Mouse (Mus musculus) urinary bladder, adult 2 months (tissue): ENCODE data around the gene Fzd2. TPM values are rescaled to one million over a fixed set of nuclear protein-coding genes. Genes with fewer than 3 reads are reported as not detected.

Experiments used
- DNase-seq: peaks from one replicate; pipeline ENCODE4 v3.0.0; 2022; ENCODE audit warnings: low spot score
- polyA plus RNA-seq: library from polyadenylated mRNA; depleted of rRNA; stranded (reverse); fragments of >200 nt; gene quantifications from 2 replicates; pipeline ENCODE4 v1.2.3, GENCODE M21; 2012

The Fzd2 gene
- polyA plus RNA-seq, 1 experiment = 53.7 TPM

DNA sequence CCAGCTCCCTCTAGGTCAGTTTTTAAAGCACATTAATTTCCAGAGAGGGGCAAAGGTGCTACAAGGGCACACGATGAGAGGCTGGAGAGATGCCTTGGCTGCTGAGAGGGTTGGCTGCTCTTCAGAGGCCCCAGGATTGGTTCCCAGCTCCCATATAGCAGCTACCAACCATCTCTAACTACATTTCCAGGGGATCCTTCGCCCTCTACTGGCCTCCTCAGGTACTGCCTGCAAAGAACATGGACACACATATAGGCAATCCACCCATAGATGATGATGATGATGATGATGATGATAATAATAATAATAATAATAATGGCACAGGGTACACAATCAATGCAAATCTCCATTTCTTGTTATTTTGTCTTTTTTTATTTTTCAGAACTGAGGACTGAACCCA is 15.3 kb downstream of the Fzd2 start:
- no peak for DNase-seq

DNA sequence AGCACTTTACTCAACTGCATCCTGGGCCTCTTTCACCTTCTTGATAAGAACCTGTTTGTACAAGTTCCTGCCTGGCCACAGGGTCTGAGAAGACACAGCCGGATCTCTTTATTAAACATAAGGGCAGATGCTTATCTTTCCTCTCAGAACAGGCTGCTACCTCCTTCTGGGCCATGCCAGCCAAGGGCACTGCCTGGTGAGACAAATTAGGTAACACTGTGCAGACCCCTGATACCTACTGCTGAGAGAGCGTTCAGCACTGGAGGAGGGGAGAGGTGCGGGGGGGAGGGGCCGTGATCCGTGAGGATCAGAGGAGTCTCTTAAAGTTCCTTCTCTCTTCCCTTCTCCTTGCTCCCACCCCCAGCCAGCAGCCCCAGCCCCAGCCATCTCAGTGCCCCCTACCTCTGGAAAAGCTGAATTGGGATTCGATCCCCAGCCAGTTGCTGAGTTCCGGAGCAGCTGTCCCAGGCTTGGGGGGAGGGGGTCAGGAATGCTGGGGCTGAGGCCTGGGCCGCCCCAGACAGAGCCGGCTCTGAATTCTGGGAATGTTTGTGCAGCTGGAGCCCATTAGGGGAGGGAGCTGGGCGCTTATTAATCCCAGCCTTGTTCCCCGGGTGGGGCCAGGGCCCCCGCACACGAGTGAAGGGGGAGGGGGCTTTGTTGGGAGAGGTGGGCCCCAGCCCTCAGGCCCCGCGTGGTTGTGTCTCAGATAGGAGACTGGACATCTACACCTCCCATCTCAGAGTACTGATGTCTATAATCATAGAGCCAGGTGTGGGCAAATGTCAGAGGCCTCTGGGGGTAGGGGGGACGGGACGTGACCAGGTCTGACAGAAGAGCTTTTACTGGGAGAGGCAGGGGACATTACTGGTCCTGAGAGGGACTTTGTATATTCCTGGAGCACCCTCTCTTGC is 19.9 kb downstream of the Fzd2 start:
- DNase-seq = no peak

DNA sequence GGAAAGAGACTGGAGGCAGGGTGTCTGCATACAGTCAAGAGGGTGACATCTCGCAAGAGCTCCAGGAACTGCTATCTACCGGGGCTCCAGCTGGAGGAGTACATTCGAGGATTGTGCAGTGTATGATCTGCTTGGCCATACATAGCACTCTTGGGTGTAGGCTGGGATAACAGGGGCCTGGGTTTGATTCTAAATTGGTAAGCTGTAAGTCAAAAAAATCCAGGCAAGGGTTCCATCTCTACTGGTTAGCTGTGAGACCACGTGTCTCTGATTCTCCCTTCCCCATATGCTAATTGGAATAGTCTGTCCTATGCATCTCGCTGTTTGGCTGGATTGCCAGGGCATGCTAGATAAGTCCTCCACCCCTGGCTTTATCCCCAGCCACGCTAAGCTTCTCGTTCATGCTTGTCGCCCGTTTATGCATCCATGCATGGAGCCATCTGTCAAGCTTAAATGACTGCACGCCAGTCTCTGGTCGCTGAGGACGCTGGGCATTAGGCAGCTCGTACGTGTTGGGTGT is 20.8 kb downstream of the Fzd2 start:
- no peak for DNase-seq

DNA sequence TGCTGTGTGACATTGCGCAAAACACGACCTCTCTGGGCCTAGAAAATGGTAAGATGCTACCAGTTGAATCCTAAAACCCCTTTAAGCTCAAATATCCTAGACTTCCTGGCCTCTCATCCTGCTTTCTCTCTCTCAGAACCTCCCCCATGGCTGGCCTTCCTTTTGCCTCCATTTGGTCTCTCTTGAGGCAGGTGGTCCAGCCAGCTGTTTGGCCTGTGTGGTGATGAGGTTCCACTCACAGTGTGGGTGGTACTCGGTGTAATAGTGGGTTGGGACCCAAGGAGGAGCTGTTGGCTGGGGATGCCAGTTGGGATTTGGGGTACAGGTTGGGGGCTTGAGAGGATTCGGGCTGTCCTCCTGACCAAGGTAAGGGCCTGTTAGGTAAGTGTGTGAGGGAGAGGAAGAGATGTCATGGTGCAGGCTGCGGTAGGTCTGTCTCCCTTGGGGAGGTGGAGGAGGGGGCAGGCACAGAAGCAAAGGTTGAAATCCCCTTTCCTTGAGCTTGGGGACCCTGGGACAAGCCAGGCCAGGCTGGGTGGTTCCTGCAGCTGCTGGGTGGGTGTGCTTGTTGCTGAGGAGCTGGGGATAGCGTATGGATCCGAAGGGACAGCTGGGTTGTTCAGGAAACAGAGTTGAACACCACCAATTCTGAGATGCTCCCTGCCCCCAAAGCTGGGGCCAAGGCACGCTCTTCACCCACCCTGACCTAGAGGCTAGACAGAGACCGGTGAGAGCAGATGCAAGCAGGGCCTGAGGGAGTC is 23.2 kb downstream of the Fzd2 start:
- DNase-seq = no peak

DNA sequence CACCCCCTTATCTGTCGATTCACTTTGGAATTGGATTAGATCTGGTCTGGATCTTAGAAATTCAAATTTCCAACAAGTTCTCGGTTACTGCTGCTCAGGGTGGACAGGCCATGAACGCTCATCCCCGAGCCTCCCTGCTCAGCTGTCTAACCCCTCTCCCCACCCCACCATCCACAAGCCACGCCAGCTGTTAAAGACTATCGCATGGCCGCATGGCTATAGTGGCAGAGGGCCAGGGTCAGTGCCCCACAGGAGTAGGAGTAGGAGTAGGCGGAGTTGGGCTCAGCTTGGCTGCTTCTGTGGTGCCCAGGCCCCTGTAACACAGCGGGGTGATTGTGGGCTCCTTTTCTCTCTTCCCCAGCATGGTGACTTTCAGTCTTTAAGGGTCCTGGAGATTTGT is 24.3 kb downstream of the Fzd2 start:
- no peak for DNase-seq

DNA sequence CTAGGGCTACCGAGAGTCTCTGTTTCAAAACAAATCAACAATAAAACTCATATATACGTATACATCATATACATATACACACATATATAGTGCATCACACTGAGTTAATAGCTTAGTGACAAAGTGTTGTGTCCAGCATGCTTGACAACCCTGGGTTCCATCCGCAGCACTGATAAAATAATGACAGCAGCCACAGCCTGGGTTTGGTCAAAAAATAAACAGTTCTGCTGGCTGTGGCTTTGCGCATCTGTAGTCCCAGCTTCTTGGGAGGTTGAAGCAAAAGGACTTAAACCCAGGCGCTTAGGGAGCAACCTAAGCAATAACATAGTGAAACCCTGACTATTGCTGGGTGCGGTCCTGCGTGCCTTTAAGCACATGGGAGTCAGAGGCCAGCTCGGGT is 25.2 kb downstream of the Fzd2 start:
- no peak for DNase-seq

DNA sequence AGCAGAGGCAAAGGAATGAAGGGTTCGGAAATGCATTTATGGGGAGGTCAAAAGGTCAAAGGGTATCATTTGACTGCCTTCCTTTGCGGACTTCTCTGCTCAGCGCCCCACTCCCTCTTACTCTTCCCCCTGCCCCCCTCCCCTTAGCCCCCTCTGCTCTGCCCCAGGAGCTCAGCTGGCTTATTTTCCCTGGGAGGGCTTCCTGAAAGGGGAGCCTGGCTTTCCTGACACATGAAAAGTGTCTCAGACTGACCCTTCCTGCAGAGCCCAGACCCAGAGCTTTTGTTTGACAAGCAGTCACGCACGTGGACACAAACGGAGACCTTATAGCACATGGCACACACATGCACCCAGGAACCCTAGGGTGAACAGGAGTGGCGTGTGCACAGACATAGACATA is 26.5 kb downstream of the Fzd2 start:
- no peak for DNase-seq

DNA sequence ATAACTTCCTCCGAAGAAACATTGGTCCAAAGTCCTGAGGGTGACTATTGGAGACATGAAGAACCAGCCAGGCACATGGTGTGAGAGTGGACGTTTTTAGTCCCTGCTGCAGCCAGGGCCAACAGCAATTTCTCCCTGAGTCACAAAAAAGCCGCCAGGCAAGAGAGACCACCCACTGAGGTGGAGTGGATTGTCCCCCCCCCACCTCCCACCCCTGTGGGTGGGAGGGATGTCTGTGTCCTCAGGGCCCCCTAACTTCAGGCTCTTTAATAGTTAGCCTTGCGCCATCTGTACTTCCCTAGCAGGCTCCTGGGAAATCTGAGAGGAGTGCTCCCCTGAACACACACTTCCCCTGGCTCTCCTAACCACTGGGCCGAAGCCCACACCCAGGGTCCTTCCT is 27.0 kb downstream of the Fzd2 start:
- DNase-seq = no peak

DNA sequence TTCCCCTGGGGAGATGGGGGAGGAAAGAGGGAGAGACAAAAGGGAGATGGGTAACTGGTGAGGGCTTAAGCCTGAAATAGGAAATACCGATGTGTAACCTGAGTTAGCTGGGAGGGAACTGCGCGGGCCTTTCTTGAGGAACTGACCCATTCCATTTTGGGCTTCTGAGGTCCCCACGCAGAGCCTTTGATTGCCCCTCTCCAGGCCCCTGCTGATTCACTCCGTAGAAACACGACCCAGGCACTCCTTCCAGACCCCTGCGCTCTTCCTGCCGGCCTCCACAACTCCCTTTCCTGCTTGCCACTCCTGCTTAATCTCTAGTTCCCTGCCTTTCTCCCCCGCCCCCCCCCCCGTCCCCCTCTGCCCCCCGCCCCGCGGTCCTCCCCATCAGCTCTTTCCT is 28.5 kb downstream of the Fzd2 start:
- no peak for DNase-seq

DNA sequence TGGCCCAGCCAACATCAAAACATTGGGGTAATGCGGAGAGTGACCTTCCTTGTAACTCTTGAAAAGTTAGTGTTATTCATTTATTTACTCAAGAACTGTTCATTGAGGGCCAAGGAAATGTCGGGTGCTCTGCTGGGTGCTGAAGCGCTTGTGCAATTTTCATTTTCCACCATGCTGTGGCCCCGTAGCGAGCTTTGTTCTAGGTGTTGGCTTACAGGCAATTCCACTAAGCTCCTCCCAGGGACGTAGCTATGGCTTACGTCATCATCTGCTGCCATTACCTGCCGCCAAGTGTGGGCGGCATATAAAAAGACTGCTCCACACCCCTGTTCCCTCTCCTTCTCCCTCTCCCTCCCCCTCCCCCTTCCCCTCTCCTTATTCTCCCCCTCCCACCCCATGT is 29.2 kb downstream of the Fzd2 start:
- no peak for DNase-seq

DNA sequence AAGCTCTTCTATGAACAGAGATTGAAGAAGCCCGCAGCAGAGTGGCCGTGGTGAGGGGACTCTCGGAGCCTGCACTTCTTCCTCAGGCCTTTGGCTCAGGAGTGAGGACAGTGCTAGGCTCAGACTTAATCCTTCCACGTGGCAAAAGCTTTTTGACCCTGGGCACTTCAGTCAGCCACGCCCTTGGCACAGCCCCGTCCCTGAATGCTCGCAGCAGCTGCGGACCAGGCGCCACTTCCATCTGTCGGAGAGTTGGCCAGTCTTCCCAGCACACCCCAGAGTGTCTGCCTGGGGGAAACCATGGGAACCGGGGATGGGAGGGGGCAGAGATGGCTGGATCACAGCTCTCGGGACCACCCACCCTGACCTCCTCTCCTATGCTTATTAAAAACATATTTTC is 32.7 kb downstream of the Fzd2 start:
- DNase-seq = no peak

DNA sequence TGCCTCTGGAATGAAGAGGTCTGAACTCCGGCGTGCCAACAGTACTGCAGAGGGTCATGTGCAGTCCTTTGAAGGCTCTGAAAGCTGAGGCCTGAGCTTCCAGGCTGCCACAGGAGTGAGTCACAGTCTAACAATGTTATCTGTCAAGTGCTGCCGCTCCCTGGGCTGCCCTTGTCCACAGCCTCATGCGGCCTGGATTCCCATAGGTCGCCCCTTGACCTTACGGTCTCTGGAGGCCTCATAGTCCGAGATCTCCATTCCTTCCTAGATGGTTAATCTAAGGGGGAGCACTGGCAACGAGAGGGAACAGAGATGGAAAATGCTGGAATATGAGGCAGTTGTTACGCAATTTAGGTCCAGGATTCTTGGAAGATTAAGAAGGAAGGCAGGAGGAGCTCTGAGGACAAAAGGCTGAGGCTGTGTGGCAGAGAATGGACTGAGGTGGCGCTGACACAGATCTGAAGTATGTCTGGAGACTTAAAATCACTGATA is 39.7 kb downstream of the Fzd2 start:
- DNase-seq = peak; percentile 44

DNA sequence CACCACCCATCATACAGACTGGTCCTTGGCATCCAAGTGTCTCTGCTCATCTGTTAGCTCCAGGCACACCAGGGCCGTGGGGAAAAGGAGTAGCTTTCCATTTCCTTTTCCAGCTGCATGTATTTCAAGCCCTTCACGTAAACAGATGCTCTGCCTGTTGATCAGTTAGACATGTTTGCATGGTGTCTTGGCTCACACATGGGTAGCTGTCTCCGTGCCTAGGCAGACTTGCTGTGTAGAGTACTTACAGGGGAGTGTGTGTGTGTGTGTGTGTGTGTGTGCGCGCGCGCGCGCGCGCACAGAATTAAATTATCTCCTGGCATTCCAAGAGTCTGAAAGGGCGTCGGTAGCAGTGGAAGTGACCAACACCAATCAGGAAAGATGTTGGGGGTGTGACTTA is 42.0 kb downstream of the Fzd2 start:
- DNase-seq = no peak

DNA sequence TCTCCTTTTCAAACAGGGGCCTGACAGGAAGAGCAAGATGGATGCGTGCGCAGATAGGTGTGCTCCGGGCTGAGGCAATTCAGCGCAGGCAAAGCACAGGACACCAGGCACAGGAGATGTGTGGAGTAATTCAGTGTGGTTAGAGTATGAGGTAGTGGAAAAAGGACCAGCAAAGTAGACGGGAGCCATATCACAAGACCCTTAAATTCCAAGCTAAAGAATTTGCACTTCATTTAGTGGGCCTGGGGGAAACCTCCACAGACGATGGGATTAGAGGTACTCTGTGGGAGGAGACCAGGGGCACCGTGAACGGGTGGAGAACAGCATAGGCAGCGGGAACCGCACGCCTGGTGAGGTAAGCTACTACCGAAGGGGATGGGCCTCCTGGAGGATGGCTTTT is 43.7 kb downstream of the Fzd2 start:
- DNase-seq = no peak

DNA sequence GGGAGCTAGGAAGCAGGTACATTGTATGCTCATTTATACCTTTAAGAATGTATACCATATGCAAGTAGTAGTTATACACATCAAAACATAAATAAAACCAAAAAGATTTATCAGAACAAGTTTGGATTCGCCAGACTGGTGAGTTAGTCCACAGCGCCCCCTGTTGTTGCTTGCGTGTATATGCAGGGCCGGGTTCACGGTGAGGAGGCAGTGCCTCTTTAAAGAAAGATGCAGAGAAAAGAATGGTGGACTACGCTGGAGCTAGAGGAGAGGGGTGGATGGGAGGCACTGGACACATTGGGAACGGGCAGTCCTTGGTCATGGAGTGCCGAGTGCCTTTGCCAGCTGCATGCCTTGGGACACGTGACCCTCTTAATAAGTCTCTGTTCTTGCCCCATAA is 47.2 kb downstream of the Fzd2 start:
- peak; percentile 62 for DNase-seq

DNA sequence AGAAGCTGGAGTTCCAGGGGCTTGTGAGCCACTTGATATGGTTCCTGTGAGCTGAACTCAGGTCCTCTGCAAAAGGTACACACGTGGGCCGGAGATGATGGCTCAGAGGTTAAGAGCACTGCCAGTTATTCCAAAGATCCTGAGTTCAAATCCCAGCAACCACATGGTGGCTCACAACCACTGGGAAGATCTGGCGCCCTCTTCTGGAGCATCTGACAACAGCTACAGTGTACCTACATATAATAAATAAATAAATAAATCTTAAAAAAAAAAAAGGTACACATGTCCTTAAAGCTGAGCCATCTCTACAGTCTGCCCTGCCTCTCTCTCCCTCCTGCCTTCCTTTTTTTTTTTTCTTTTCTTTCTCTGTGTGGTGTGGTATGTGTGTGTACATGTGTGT is 48.6 kb downstream of the Fzd2 start:
- DNase-seq = no peak

DNA sequence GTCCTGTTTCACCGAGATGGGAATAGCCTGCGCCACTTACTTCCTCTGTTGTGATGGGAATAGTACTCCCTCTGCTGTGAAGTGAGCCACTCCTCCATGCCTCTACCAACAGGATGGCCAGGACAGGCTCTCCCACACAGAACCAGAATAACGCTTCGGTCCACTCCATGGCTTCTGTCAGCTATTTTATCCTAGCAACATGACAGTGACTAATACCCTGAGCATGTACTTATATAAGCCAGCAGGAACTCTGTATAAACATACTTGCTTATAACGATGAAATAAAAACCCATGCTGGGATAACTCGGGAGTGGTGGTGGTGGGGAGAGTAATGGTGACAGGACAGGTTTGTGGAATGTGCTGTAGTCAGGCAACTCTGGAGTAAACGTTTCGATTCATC is 51.7 kb downstream of the Fzd2 start:
- DNase-seq = no peak

DNA sequence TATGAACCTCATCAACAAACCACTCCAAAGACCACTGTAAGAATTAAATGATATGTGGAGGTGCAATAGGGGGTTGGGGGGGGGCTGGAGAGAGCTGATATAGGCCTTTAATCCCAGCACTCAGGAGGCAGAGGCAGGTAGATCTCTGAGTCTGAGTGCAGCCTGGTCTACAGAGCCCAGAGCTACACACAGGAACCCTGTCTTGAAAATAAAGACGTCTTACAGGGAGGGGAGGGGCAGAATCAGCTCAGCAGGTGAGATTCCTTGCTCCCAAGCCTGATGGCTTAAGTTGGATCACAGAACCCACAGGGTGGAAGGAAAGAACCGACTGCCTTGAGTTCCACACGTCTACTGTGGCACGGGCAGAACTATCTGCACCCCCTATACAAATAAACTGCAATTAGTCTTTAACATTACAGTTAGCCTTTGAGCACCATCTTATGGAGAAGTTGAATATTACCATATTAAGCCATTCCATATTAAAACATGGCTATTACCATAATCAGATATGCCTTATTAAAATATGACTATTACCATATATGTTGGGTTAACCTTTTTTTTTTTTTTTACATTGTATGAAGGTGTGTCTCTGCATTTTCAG is 52.2 kb downstream of the Fzd2 start:
- DNase-seq = no peak

DNA sequence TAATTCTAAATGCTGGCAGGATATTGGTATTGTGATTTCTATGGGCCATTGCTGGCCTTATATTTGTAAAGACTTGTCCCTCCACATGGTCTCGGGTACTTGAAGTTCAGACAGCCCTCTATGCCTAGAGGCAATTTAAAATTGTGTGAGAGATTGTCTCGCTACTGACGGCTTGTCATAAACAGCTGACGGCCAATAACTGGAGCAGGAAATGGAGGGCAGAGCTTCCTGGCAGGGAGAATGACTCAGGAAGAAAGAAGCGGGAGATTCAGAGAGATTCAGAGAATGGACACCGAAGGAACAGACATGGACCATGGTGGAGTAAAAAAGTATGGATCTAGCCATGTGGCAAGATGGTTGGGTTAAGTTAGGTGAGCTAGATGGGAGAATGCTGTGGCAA is 52.7 kb downstream of the Fzd2 start:
- DNase-seq = no peak
